8 mouse cellular contexts compared by ENCODE assay signal in the genomic region with DNA sequence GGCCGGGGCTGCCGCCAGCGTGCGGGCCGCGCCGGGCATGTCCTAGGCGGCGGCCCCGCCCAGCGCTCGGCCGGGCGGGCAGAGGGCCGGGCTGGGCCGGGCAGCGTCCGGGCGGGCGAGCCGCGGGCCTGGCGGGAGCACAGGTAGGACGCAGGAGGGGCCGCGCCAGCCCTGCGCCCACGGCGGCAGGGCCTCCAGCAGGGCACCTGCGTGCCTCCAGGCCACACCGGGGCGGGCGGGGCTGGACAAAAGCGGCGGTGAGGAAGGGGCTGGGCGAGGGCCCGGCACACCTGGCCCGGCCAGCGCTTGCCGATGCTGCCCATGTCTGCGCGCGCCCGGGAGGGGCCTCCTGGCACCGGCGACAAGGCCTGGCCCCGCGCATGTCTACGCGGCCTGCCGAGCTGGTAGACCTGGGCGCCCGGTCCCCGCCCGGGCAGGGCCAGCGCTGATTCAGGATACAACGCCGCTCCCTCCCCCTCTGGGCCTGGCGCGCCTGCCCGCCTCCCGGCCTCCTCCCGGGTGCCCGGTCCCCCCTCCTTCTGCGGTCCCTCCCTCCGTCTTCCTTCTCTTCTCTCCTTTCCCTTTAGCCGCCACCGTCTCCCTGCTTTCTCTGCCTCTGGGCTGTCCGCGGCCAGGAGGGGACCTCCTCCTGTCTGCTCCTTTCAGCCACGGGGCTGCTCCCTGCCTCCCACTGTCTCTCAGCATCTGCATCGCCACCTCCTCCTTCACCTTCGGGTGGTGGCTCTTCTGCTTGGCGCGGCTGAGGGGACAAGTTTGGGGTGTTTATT. TPM values are rescaled to one million over a fixed set of nuclear protein-coding genes. Genes with fewer than 3 reads are reported as not detected.
DNase-seq lines count a peak whose midpoint lies in the region; ATAC-seq and TF ChIP-seq lines count a peak whose summit lies in the region.

No protein-coding gene starts in this region.

- intact Hi-C loops in left cerebral cortex, postnatal 25 days (cut with DNase I), result loop anchor here (2.0 kb wide), 1 partner anchor 48 kb away; a partner anchor contains a TSS
- intact Hi-C loops in left cerebral cortex, postnatal 14 days (cut with DNase I), result no loop called here
- intact Hi-C loops in gastrocnemius, postnatal 14 days (cut with DNase I; ENCODE audit: low total_unique reads), result no loop called here

- peak; percentile 49 to 50 for DNase-seq in left cerebral cortex, postnatal 25 days (ENCODE audit: low spot score in 2 of 2)
- no peak for DNase-seq in left cerebral cortex, postnatal 14 days (ENCODE audit: low spot score in 2 of 2)
- peak; percentile 79 for DNase-seq in cerebellum, adult 9-10 months
- DNase-seq in gastrocnemius, postnatal 14 days, result peak; percentile 64
- peak; percentile 68 for DNase-seq in lung, adult 2 months
- peak; percentile 73 to 79 for DNase-seq in urinary bladder, postnatal 36 days (ENCODE audit: low spot score in 2 of 2)

- H3K4me3 ChIP-seq in intestine, postnatal 0 days (ENCODE audit: low read depth, low read length), result peak overlapping the region; percentile 84
- H3K4me3 ChIP-seq in lung, adult 2 months (replicated peaks; ENCODE audit: extremely low read depth, low read depth, low read length), result peak overlapping the region; percentile 62
- H3K4me3 ChIP-seq in neural tube, embryonic 15.5 days (replicated peaks), result peak overlapping the region; percentile 88

- peak overlapping the region; percentile 98 for H3K27ac ChIP-seq in intestine, postnatal 0 days (ENCODE audit: low read depth, low read length)
- H3K27ac ChIP-seq in neural tube, embryonic 15.5 days (replicated peaks), result peak overlapping the region; percentile 75

- peak overlapping the region; percentile 99 for H3K4me2 ChIP-seq in intestine, postnatal 0 days (replicated peaks; ENCODE audit: low read depth)
- H3K4me2 ChIP-seq in neural tube, embryonic 15.5 days, result peak overlapping the region; percentile 89

- peaks cover 22% of the 10 kb centered on the region; the same call in 1 of the 2 replicates for H3K36me3 ChIP-seq in intestine, postnatal 0 days (ENCODE audit: control insufficient read depth, insufficient read depth)
- no peaks in the 10 kb centered on the region; the same call in 1 of the 2 replicates for H3K36me3 ChIP-seq in neural tube, embryonic 15.5 days

- no peak for TF ChIP-seq CTCF in intestine, postnatal 0 days (IDR thresholded peaks at IDR 0.05; ENCODE audit: low read depth)
- TF ChIP-seq CTCF in lung, adult 2 months (IDR thresholded peaks at IDR 0.05; ENCODE audit: insufficient read depth, low read length), result no peak

- no peaks in the 10 kb centered on the region for H3K9me3 ChIP-seq in intestine, postnatal 0 days (ENCODE audit: control insufficient read depth)
- no peaks in the 10 kb centered on the region for H3K9me3 ChIP-seq in neural tube, embryonic 15.5 days (replicated peaks)

- 0 out of 2 replicates have a peak, but pooled peaks have one; percentile 7 for TF ChIP-seq POLR2A in lung, adult 2 months (IDR thresholded peaks at IDR 0.05; ENCODE audit: borderline replicate concordance, extremely low read depth, low read depth, low read length)

- H3K27me3 ChIP-seq in intestine, postnatal 0 days (replicated peaks; ENCODE audit: control insufficient read depth, insufficient read depth, low read length), result no peaks in the 10 kb centered on the region
- H3K27me3 ChIP-seq in neural tube, embryonic 15.5 days (replicated peaks), result peaks cover 9% of the 10 kb centered on the region

- H3K9ac ChIP-seq in intestine, postnatal 0 days (ENCODE audit: low read depth, low read length), result peak overlapping the region; percentile 87
- H3K9ac ChIP-seq in neural tube, embryonic 15.5 days (replicated peaks), result peak overlapping the region; percentile 88

- WGBS in intestine, postnatal 0 days, result under 1% methylated on average over 67 of the region's 75 CpGs
- 4% methylated on average over 70 of the region's 75 CpGs for WGBS in lung, adult 2 months
- under 1% methylated on average over 60 of the region's 75 CpGs for WGBS in neural tube, embryonic 15.5 days

- H3K4me1 ChIP-seq in intestine, postnatal 0 days (replicated peaks; ENCODE audit: control insufficient read depth, insufficient read depth, low read length), result no peaks in the 10 kb centered on the region; the same call in 1 of the 2 replicates
- H3K4me1 ChIP-seq in lung, adult 2 months (ENCODE audit: control insufficient read depth, insufficient read depth, low read length), result peaks cover 3% of the 10 kb centered on the region
- peaks cover 53% of the 10 kb centered on the region for H3K4me1 ChIP-seq in neural tube, embryonic 15.5 days

- peak; percentile 54 for ATAC-seq in intestine, postnatal 0 days
- peak; percentile 58 for ATAC-seq in neural tube, embryonic 15.5 days (ENCODE audit: low FRiP score)

RNA-seq across cellular contexts. Expression of a gene that starts 2.2 kb away (rescaled TPM):
- total RNA-seq in left cerebral cortex, postnatal 25 days (2021), result 100 to 1,000 TPM; 246 TPM
- total RNA-seq in left cerebral cortex, postnatal 14 days (2021), result 100 to 1,000 TPM; 223 to 225 TPM
- total RNA-seq in gastrocnemius, postnatal 14 days (2021), result 10 to 100 TPM; 10.9 to 14.4 TPM
- polyA plus RNA-seq in intestine, postnatal 0 days (2015; fragmentation: Nextera tagmentation; extraction: Ambion mirVana), result 12.7 and 13.4 TPM in 2 replicates
- polyA plus RNA-seq in lung, adult 2 months (2012; rRNA removed), result 68.2 and 73.2 TPM in 2 replicates
- 34.7 and 43.3 TPM in 2 replicates for polyA plus RNA-seq in neural tube, embryonic 15.5 days (2015; fragmentation: Nextera tagmentation; extraction: Ambion mirVana)

RNA-seq across cellular contexts. Expression of a gene that starts 38.0 kb away (rescaled TPM):
- 10 to 100 TPM in 1 of 2 experiments, 1 to 10 TPM in 1; 9.3 to 10.7 TPM for total RNA-seq in left cerebral cortex, postnatal 25 days (2021)
- total RNA-seq in left cerebral cortex, postnatal 14 days (2021), result 10 to 100 TPM in 1 of 2 experiments, 1 to 10 TPM in 1; 9.8 to 11.4 TPM
- total RNA-seq in gastrocnemius, postnatal 14 days (2021), result 1 to 10 TPM; 3.2 to 4.1 TPM
- polyA plus RNA-seq in intestine, postnatal 0 days (2015; fragmentation: Nextera tagmentation; extraction: Ambion mirVana), result 6.7 and 6.9 TPM in 2 replicates
- polyA plus RNA-seq in lung, adult 2 months (2012; rRNA removed), result 78.2 and 90.1 TPM in 2 replicates
- polyA plus RNA-seq in neural tube, embryonic 15.5 days (2015; fragmentation: Nextera tagmentation; extraction: Ambion mirVana), result 8.4 and 42.0 TPM in 2 replicates

RNA-seq across cellular contexts. Expression of a gene that starts 43.8 kb away (rescaled TPM):
- total RNA-seq in left cerebral cortex, postnatal 25 days (2021), result 1 to 10 TPM in 1 of 2 experiments, under 1 TPM in 1; 0.76 to 1.3 TPM
- under 1 TPM; 0.25 to 0.68 TPM for total RNA-seq in left cerebral cortex, postnatal 14 days (2021)
- total RNA-seq in gastrocnemius, postnatal 14 days (2021), result 1 to 10 TPM; 1.3 to 2.1 TPM
- 8.1 and 8.3 TPM in 2 replicates for polyA plus RNA-seq in intestine, postnatal 0 days (2015; fragmentation: Nextera tagmentation; extraction: Ambion mirVana)
- 40.9 and 51.2 TPM in 2 replicates for polyA plus RNA-seq in lung, adult 2 months (2012; rRNA removed)
- polyA plus RNA-seq in neural tube, embryonic 15.5 days (2015; fragmentation: Nextera tagmentation; extraction: Ambion mirVana), result 1.8 and 2.4 TPM in 2 replicates

RNA-seq across cellular contexts. Expression of a gene that starts 47.8 kb away (rescaled TPM):
- total RNA-seq in left cerebral cortex, postnatal 25 days (2021), result 100 to 1,000 TPM; 138 to 140 TPM
- total RNA-seq in left cerebral cortex, postnatal 14 days (2021), result 100 to 1,000 TPM; 137 to 144 TPM
- total RNA-seq in gastrocnemius, postnatal 14 days (2021), result 10 to 100 TPM; 78.3 to 89.4 TPM
- 121 and 125 TPM in 2 replicates for polyA plus RNA-seq in intestine, postnatal 0 days (2015; fragmentation: Nextera tagmentation; extraction: Ambion mirVana)
- 166 and 187 TPM in 2 replicates for polyA plus RNA-seq in lung, adult 2 months (2012; rRNA removed)
- polyA plus RNA-seq in neural tube, embryonic 15.5 days (2015; fragmentation: Nextera tagmentation; extraction: Ambion mirVana), result 70.5 and 120 TPM in 2 replicates

Comparison
In these comparisons a context has a peak if more than half of its experiments do, and no peak if none do; other contexts are left out.
1. DNase-seq: peak in left cerebral cortex, postnatal 25 days (2 of 2), cerebellum, adult 9-10 months (single experiment), gastrocnemius, postnatal 14 days (single experiment), lung, adult 2 months (single experiment) and urinary bladder, postnatal 36 days (2 of 2); none in left cerebral cortex, postnatal 14 days (0 of 2).
2. RNA of a gene that starts 2.2 kb away (total RNA-seq): 246 TPM in left cerebral cortex, postnatal 25 days and 223 to 225 TPM in left cerebral cortex, postnatal 14 days; 10.9 to 14.4 TPM in gastrocnemius, postnatal 14 days; every median in the first group is over 10 times any median in the second.
3. Peak in every context shown above with its lines, with median percentiles within 50 percentile points of each other: H3K4me3 ChIP-seq.